Mouse (Mus musculus) right cerebral cortex, adult 2 months (tissue): ENCODE results near the gene Pias3.
"Not testable (repeated sequence)": the region's sequence is repeated elsewhere in the genome, so short reads cannot be mapped to it uniquely, and the experiment has no call there.

Experiments used
- DNase-seq, 2 experiments: peaks; one replicate each; pipeline ENCODE4 v3.0.0; 2021 to 2022; ENCODE audit warnings: low spot score in 2 of 2

Pias3 gene

DNA sequence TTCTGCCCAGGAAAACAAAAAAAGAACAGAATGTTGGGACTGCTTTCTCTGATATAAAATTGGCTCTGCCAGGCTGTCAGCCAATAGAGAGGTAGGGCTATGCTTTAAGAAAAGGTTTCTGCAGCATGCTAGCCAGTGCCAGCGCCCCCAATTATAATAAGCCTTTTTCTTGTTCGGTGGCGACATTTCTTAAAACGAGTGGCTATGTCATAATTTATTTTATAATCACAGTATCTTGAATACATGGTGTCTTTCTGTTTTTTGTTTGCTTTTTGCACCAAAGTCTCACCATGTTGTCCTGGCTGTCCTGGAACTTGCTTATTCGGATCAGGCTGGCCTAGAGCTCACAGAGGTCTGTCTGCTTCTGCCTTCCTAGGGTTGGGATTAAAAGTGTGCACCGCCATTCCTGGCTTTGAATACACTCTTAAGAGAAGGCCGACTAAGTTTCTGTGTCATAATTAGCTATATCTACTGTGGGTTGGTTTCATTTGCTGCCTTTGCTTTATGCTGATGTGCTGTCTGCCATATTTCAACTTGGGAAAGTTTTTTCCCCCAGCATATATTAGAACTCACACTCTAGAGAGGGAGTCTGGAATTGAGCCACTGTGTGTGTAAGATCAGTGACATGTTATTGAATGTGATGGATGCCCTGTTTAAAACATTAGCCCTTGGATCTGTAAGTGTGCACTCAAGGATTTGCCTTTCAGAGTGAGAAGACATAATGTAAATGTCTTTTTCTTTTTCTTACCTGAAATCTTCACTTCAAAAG, 32.6 kb downstream of the Pias3 start:
- peak in 1 of 2 experiments; percentile 26 for DNase-seq

DNA sequence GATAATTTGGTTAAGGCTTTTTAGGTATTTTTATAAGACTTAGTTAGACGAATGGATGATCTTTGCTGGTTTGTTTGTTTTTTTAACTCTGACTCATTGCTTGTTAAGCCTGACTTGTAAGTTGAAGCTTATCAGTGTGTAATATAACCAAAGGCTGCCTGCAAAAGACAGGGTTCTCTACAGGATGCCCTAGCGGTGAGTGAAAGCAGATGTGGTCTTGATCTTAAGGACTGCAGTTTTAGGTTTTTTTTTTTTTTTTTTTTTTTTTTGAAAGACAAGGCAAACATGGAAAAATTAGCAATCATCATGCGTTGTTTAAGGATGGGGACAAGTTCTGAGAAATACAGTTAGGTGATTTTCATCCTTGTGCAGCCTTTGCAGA, 33.2 kb downstream of the Pias3 start:
- no peak for DNase-seq

DNA sequence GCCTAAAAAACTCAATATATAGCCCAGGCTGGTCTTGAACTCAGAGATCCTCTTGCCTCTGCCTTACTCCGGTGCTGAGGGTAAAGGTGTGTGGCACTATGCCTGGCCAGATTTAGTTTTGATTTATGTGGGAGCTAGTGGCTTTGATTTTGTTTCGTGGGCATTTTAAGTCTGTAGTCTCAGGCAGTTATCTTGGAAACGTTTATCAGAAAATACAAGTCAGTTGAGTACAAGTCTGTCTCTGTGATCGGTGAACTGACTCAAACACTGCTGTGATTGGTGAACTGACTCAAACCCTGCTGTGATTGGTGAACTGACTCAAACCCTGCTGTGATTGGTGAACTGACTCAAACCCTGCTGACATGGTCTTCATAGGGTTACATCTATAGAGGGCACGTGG, 34.6 kb downstream of the Pias3 start:
- DNase-seq: no peak

GRCm38 (mm10) chr3:96733984-96734383, 37.8 kb downstream of the Pias3 start:
- DNase-seq: no peak

GRCm38 (mm10) chr3:96735200-96735599, 39.0 kb downstream of the Pias3 start:
- no peak for DNase-seq

DNA sequence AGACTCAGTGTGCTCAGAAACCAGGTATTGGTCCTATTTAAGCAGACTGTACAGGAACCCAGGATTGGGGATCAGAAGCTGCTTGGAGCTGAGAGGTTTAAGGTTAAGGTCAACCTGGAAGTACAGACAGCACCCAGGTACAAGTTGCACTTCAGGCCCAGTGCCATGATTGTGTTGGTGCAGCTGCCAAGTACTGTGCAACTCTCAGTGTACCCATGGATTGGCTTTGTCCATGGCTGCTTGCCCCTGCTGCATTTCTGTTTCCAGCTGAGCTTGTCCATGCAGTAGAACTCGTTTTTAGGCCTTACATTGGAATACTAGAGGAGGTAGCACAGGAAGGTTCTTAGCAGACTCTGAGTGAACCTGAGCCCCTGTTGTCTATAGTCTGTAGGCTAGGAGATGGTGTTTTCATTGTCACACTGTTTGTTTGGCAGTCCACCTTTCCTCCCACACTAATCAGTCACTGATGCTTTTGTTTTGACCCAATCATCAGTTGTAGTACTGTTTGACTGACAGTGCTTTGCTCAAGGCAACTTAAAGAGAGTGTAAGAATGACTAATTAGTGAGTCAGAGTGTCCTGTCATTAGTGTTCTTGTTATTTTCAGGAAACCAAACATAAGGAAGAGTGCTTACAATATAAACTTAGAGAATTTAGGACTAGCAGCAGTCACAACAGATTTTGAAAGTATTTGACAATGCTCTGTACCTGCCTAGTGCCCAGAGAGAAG, 41.0 kb downstream of the Pias3 start:
- DNase-seq: no peak

DNA sequence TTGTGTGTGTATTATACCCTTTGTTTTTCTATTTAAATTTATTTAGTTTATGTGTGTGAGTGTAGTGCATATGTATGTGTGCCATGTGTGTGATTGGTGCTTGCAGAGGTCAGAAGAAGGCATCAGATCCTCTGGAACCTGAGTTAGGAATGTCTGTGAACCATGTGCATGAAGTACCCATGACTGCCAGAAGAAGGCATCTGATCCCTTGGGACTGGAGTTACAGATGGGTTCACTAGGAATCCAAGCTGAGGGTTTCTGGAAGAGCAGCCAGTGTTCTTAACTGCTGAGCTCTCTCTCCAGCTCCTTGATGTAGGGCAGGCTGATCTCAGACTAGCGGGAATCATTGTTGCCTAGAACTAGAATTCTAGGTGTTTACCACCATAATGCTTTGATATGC, 41.8 kb downstream of the Pias3 start:
- DNase-seq: no peak

GRCm38 (mm10) chr3:96740279-96740678, 44.1 kb downstream of the Pias3 start:
- DNase-seq: not testable (repeated sequence)

DNA sequence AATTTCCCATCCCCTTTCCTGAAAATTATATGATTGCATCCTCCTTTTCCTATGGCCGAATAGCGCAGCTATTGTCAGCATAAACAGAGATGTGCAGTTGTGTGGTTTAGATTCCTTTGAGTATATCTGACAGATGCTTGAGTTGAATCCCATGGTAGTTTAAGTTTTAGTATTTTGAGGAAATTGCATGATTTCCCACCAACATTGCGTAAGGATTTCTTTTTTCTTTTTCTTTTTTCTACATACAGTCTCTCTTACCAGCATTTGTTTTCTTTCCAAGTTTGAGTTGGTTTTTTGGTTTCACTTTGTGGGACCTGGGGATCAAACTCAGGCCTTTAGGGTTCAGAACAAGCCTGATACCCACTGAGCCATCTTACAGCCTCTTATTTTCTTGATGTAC, 48.2 kb downstream of the Pias3 start:
- DNase-seq: no peak

DNA sequence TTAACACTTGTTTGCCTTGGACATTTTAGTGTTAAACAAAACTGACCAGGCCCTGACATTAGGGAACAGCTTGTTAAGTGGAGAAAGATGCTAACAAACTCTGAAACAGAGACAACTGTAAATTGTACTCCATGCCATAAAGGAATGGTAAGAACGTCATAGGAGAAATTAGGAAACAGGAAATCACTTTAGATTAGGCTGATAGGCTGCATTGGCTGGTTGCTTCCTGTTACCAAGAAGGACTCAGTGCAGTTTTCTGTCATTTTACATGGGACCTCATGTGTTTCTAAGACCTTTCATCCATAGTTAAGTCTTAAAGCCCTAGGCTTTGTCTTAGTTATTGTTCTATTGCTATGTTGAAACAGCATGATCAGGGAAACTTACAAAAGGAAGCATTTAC, 50.6 kb downstream of the Pias3 start:
- no peak for DNase-seq
